Mouse (Mus musculus): ENCODE results near the gene Bsdc1. TPM values are rescaled to one million over a fixed set of nuclear protein-coding genes. Genes with fewer than 3 reads are reported as not detected.
A peak's percentile ranks its signal among the peaks of the same experiment; 100 is the strongest.
"Not testable (repeated sequence)": the region's sequence is repeated elsewhere in the genome, so short reads cannot be mapped to it uniquely, and the experiment has no call there.

Bsdc1 gene
- total and polyA plus RNA-seq, 2 experiments, result 14.5 to 22.1 TPM

GRCm38 (mm10) chr4:129516925-129517324 is 55.5 kb downstream of the Bsdc1 start:
- Histone ChIP-seq H3K9ac (ENCODE audit: low read depth, low read length) (no peak overlapping the region), H3K27me3 (ENCODE audit: control insufficient read depth, insufficient read depth, low read length) (peaks cover 8% of the 10 kb centered on the region; the same call in 1 of the 2 replicates), H3K4me3 (ENCODE audit: insufficient read depth, low read depth, low read length) (no peak overlapping the region), H3K4me1 (ENCODE audit: control insufficient read depth, insufficient read depth, low read length) (no peaks in the 10 kb centered on the region), H3K36me3 (ENCODE audit: control insufficient read depth, insufficient read depth, low read length) (peaks cover 27% of the 10 kb centered on the region), H3K79me2 (ENCODE audit: control insufficient read depth, insufficient read depth, low read length) (no peaks in the 10 kb centered on the region), H3K27ac (replicated peaks; ENCODE audit: insufficient read depth, low read depth, low read length) (no peak overlapping the region)
- no peak for DNase-seq (ENCODE audit: extremely low read depth, low read depth, low spot score)
- TF ChIP-seq POLR2A (IDR thresholded peaks at IDR 0.05; ENCODE audit: extremely low read depth, insufficient read depth, low read length), result no peak
- TF ChIP-seq CTCF (IDR thresholded peaks at IDR 0.05; ENCODE audit: low read depth, low read length), result no peak
- 54% methylated on average over 2 of the region's 2 CpGs for WGBS

DNA sequence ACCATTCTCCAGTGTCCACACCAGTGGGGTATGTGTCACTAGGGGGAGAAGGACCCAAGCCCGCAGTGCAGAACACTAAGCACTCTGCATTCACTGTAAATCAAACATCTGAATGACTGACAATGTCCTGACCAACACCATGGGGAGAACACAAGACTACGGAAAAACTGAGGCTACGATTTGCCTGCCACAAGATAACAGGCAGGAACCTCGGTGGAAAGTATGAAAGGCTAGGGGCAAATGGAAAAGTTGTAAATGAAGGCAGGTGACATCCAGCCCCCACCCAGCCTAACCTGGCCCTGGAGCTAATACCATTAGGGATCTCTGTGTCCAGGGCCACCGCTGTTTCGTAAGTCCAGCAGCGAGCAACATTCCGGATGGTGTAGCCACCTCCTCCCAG is 57.1 kb downstream of the Bsdc1 start:
- no peaks in the 10 kb centered on the region for H3K4me1 ChIP-seq (ENCODE audit: control insufficient read depth, insufficient read depth, low read length)
- peaks cover 8% of the 10 kb centered on the region; the same call in 1 of the 2 replicates for H3K27me3 ChIP-seq (ENCODE audit: control insufficient read depth, insufficient read depth, low read length)
- no peak overlapping the region for H3K4me3 ChIP-seq (ENCODE audit: insufficient read depth, low read depth, low read length)
- H3K9ac ChIP-seq (ENCODE audit: low read depth, low read length), result no peak overlapping the region
- H3K36me3 ChIP-seq (ENCODE audit: control insufficient read depth, insufficient read depth, low read length), result peaks cover 36% of the 10 kb centered on the region
- no peak overlapping the region for H3K27ac ChIP-seq (replicated peaks; ENCODE audit: insufficient read depth, low read depth, low read length)
- DNase-seq (ENCODE audit: extremely low read depth, low read depth, low spot score), result no peak
- no peaks in the 10 kb centered on the region for H3K79me2 ChIP-seq (ENCODE audit: control insufficient read depth, insufficient read depth, low read length)
- TF ChIP-seq POLR2A (IDR thresholded peaks at IDR 0.05; ENCODE audit: extremely low read depth, insufficient read depth, low read length), result no peak
- no peak for TF ChIP-seq CTCF (IDR thresholded peaks at IDR 0.05; ENCODE audit: low read depth, low read length)
- 87% methylated on average over 8 of the region's 8 CpGs for WGBS

GRCm38 (mm10) chr4:129525338-129525737 is 64.0 kb downstream of the Bsdc1 start:
- Histone ChIP-seq H3K4me1 (ENCODE audit: control insufficient read depth, insufficient read depth, low read length) (no peaks in the 10 kb centered on the region), H3K4me3 (ENCODE audit: insufficient read depth, low read depth, low read length) (no peak overlapping the region), H3K27me3 (ENCODE audit: control insufficient read depth, insufficient read depth, low read length) (no peaks in the 10 kb centered on the region), H3K79me2 (ENCODE audit: control insufficient read depth, insufficient read depth, low read length) (no peaks in the 10 kb centered on the region), H3K9ac (ENCODE audit: low read depth, low read length) (no peak overlapping the region), H3K36me3 (ENCODE audit: control insufficient read depth, insufficient read depth, low read length) (peaks cover 53% of the 10 kb centered on the region), H3K27ac (replicated peaks; ENCODE audit: insufficient read depth, low read depth, low read length) (no peak overlapping the region)
- DNase-seq (ENCODE audit: extremely low read depth, low read depth, low spot score), result no peak
- TF ChIP-seq POLR2A (IDR thresholded peaks at IDR 0.05; ENCODE audit: extremely low read depth, insufficient read depth, low read length), result no peak
- TF ChIP-seq CTCF (IDR thresholded peaks at IDR 0.05; ENCODE audit: low read depth, low read length), result no peak
- 89% methylated on average over 5 of the region's 5 CpGs for WGBS

GRCm38 (mm10) chr4:129525889-129526288 is 64.5 kb downstream of the Bsdc1 start:
- no peak for DNase-seq (ENCODE audit: extremely low read depth, low read depth, low spot score)
- WGBS, result 60% methylated on average over 3 of the region's 3 CpGs
- no peak overlapping the region for H3K27ac ChIP-seq (replicated peaks; ENCODE audit: insufficient read depth, low read depth, low read length)
- H3K27me3 ChIP-seq (ENCODE audit: control insufficient read depth, insufficient read depth, low read length), result no peaks in the 10 kb centered on the region
- H3K9ac ChIP-seq (ENCODE audit: low read depth, low read length), result no peak overlapping the region
- no peak for TF ChIP-seq CTCF (IDR thresholded peaks at IDR 0.05; ENCODE audit: low read depth, low read length)
- TF ChIP-seq POLR2A (IDR thresholded peaks at IDR 0.05; ENCODE audit: extremely low read depth, insufficient read depth, low read length), result no peak
- no peaks in the 10 kb centered on the region for H3K4me1 ChIP-seq (ENCODE audit: control insufficient read depth, insufficient read depth, low read length)
- H3K4me3 ChIP-seq (ENCODE audit: insufficient read depth, low read depth, low read length), result no peak overlapping the region
- peaks cover 49% of the 10 kb centered on the region for H3K36me3 ChIP-seq (ENCODE audit: control insufficient read depth, insufficient read depth, low read length)
- H3K79me2 ChIP-seq (ENCODE audit: control insufficient read depth, insufficient read depth, low read length), result no peaks in the 10 kb centered on the region

DNA sequence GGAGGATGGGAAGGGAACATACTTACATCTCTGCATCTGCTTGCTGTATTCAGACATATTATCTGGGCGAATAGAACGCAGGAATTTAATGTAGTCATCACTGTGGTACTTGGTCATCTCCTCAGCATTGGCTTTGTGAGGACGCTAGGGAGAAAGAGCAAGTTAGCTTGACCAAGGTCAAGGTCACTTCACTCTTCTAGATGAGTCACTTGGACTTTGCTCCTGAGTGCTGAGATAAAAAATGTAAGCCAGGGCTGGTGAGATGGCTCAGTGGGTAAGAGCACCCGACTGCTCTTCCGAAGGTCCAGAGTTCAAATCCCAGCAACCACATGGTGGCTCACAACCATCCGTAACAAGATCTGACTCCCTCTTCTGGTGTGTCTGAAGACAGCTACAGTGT is 67.5 kb downstream of the Bsdc1 start:
- H3K4me3 ChIP-seq (ENCODE audit: insufficient read depth, low read depth, low read length); H3K4me1 ChIP-seq (ENCODE audit: control insufficient read depth, insufficient read depth, low read length); H3K27ac ChIP-seq (replicated peaks; ENCODE audit: insufficient read depth, low read depth, low read length); H3K9ac ChIP-seq (ENCODE audit: low read depth, low read length); H3K79me2 ChIP-seq (ENCODE audit: control insufficient read depth, insufficient read depth, low read length); H3K27me3 ChIP-seq (ENCODE audit: control insufficient read depth, insufficient read depth, low read length): not testable (repeated sequence)
- peak; percentile 34 for DNase-seq (ENCODE audit: extremely low read depth, low read depth, low spot score)
- 64% methylated on average over 6 of the region's 6 CpGs for WGBS
- peaks cover 40% of the 10 kb centered on the region for H3K36me3 ChIP-seq (ENCODE audit: control insufficient read depth, insufficient read depth, low read length)

Other genes with a start within 250 kb of the Bsdc1 start
- gene C77080, start 200.2 kb upstream of the Bsdc1 start, total RNA-seq (2014; rRNA removed), result 8.9 and 17.9 TPM in 2 replicates
- 46.6 and 60.7 TPM in 2 replicates for gene C77080, start 200.2 kb upstream of the Bsdc1 start, polyA plus RNA-seq (2012; rRNA removed)
- not detected in 2 replicates for gene Sync, start 174.0 kb upstream of the Bsdc1 start, total RNA-seq (2014; rRNA removed)
- gene Sync, start 174.0 kb upstream of the Bsdc1 start, polyA plus RNA-seq (2012; rRNA removed), result 0.04 and 0.05 TPM in 2 replicates
- 40.3 and 47.2 TPM in 2 replicates for gene Rbbp4, start 126.2 kb upstream of the Bsdc1 start, total RNA-seq (2014; rRNA removed)
- 15.1 and 17.2 TPM in 2 replicates for gene Rbbp4, start 126.2 kb upstream of the Bsdc1 start, polyA plus RNA-seq (2012; rRNA removed)
- gene Zbtb8os, start 125.9 kb upstream of the Bsdc1 start, total RNA-seq (2014; rRNA removed), result 24.7 and 32.8 TPM in 2 replicates
- gene Zbtb8os, start 125.9 kb upstream of the Bsdc1 start, polyA plus RNA-seq (2012; rRNA removed), result 14.7 and 16.7 TPM in 2 replicates
- 1.3 and 1.7 TPM in 2 replicates for gene Zbtb8a, start 83.5 kb upstream of the Bsdc1 start, total RNA-seq (2014; rRNA removed)
- 1.6 and 1.7 TPM in 2 replicates for gene Zbtb8a, start 83.5 kb upstream of the Bsdc1 start, polyA plus RNA-seq (2012; rRNA removed)
- 0.07 TPM in 1 of 2 replicates, not detected in the other for gene Zbtb8b, start 20.7 kb upstream of the Bsdc1 start, total RNA-seq (2014; rRNA removed)
- gene Zbtb8b, start 20.7 kb upstream of the Bsdc1 start, polyA plus RNA-seq (2012; rRNA removed), result 0.04 TPM in 1 of 2 replicates, not detected in the other
- gene Tssk3, start 29.4 kb downstream of the Bsdc1 start, total RNA-seq (2014; rRNA removed), result not detected in 2 replicates
- gene Tssk3, start 29.4 kb downstream of the Bsdc1 start, polyA plus RNA-seq (2012; rRNA removed), result not detected in 2 replicates
- gene Fam229a, start 29.6 kb downstream of the Bsdc1 start, total RNA-seq (2014; rRNA removed), result not detected in 2 replicates
- 0.38 TPM in 1 of 2 replicates, not detected in the other for gene Fam229a, start 29.6 kb downstream of the Bsdc1 start, polyA plus RNA-seq (2012; rRNA removed)
- gene Marcksl1, start 52.0 kb downstream of the Bsdc1 start, total RNA-seq (2014; rRNA removed), result 5.3 and 9.9 TPM in 2 replicates
- gene Marcksl1, start 52.0 kb downstream of the Bsdc1 start, polyA plus RNA-seq (2012; rRNA removed), result 7.7 and 11.1 TPM in 2 replicates
- gene Hdac1, start 81.1 kb downstream of the Bsdc1 start, total RNA-seq (2014; rRNA removed), result 16.8 and 20.5 TPM in 2 replicates
- gene Hdac1, start 81.1 kb downstream of the Bsdc1 start, polyA plus RNA-seq (2012; rRNA removed), result 15.8 and 18.1 TPM in 2 replicates
- 0.92 and 1.1 TPM in 2 replicates for gene Lck, start 112.1 kb downstream of the Bsdc1 start, total RNA-seq (2014; rRNA removed)
- gene Lck, start 112.1 kb downstream of the Bsdc1 start, polyA plus RNA-seq (2012; rRNA removed), result 1.7 and 1.9 TPM in 2 replicates
- 11.8 and 14.4 TPM in 2 replicates for gene Fam167b, start 117.0 kb downstream of the Bsdc1 start, total RNA-seq (2014; rRNA removed)
- 17.5 and 20.3 TPM in 2 replicates for gene Fam167b, start 117.0 kb downstream of the Bsdc1 start, polyA plus RNA-seq (2012; rRNA removed)
- gene Eif3i, start 139.1 kb downstream of the Bsdc1 start, total RNA-seq (2014; rRNA removed), result 170 and 204 TPM in 2 replicates
- 186 and 205 TPM in 2 replicates for gene Eif3i, start 139.1 kb downstream of the Bsdc1 start, polyA plus RNA-seq (2012; rRNA removed)
- gene Tmem234, start 139.1 kb downstream of the Bsdc1 start, total RNA-seq (2014; rRNA removed), result 65.6 and 67.5 TPM in 2 replicates
- 75.8 and 93.6 TPM in 2 replicates for gene Tmem234, start 139.1 kb downstream of the Bsdc1 start, polyA plus RNA-seq (2012; rRNA removed)
- 0.54 and 1.6 TPM in 2 replicates for gene Dcdc2b, start 152.7 kb downstream of the Bsdc1 start, total RNA-seq (2014; rRNA removed)
- 1.3 and 1.4 TPM in 2 replicates for gene Dcdc2b, start 152.7 kb downstream of the Bsdc1 start, polyA plus RNA-seq (2012; rRNA removed)
- gene Iqcc, start 157.5 kb downstream of the Bsdc1 start, total RNA-seq (2014; rRNA removed), result 10.3 and 11.3 TPM in 2 replicates
- 21.0 and 23.0 TPM in 2 replicates for gene Iqcc, start 157.5 kb downstream of the Bsdc1 start, polyA plus RNA-seq (2012; rRNA removed)
- 9.3 and 9.7 TPM in 2 replicates for gene Ccdc28b, start 162.4 kb downstream of the Bsdc1 start, total RNA-seq (2014; rRNA removed)
- gene Ccdc28b, start 162.4 kb downstream of the Bsdc1 start, polyA plus RNA-seq (2012; rRNA removed), result 7.2 and 7.6 TPM in 2 replicates
- gene Txlna, start 179.5 kb downstream of the Bsdc1 start, total RNA-seq (2014; rRNA removed), result 8.2 and 10.2 TPM in 2 replicates
- 11.9 and 15.1 TPM in 2 replicates for gene Txlna, start 179.5 kb downstream of the Bsdc1 start, polyA plus RNA-seq (2012; rRNA removed)
- 15.1 and 15.6 TPM in 2 replicates for gene Kpna6, start 211.2 kb downstream of the Bsdc1 start, total RNA-seq (2014; rRNA removed)
- gene Kpna6, start 211.2 kb downstream of the Bsdc1 start, polyA plus RNA-seq (2012; rRNA removed), result 17.4 and 19.4 TPM in 2 replicates
- gene Tmem39b, start 235.3 kb downstream of the Bsdc1 start, total RNA-seq (2014; rRNA removed), result 1.5 and 1.8 TPM in 2 replicates
- 12.5 and 15.6 TPM in 2 replicates for gene Tmem39b, start 235.3 kb downstream of the Bsdc1 start, polyA plus RNA-seq (2012; rRNA removed)